15 mouse cellular contexts compared by ENCODE assay signal in genomic region chr6:5825461-5825860, GRCm38 (mm10).
"Had no signal": no experiment of that assay in that cellular context is flagged by ENCODE, and none has a peak within 500 bp of the region (broad histone marks: within the 10 kb centered on the region; RNA-seq: fewer than 3 reads in every experiment).

No protein-coding gene starts in this region.

- H3K4me1 ChIP-seq: liver, embryonic 12.5 days; megakaryocyte, embryonic 14.5 days; midbrain, embryonic 15.5 days; neural tube, embryonic 12.5 days; stomach, embryonic 15.5 days had no signal

- H3K27me3 ChIP-seq: liver, embryonic 12.5 days; megakaryocyte, embryonic 14.5 days; midbrain, embryonic 15.5 days; neural tube, embryonic 12.5 days; stomach, embryonic 15.5 days had no signal

- H3K9me3 ChIP-seq: liver, embryonic 12.5 days; midbrain, embryonic 15.5 days; neural tube, embryonic 12.5 days; stomach, embryonic 15.5 days had no signal

- ATAC-seq: liver, embryonic 12.5 days; midbrain, embryonic 15.5 days had no signal

- DNase-seq: kidney, adult 9 months; kidney, postnatal 10 days; kidney, postnatal 4 days; left cerebral cortex, postnatal 4 days; lung, embryonic 14.5 days; lung, postnatal 10 days; thymus, adult 2 months; thymus, postnatal 25 days had no signal

- H3K4me2 ChIP-seq: liver, embryonic 12.5 days; lung, embryonic 14.5 days; midbrain, embryonic 11.5 days; midbrain, embryonic 15.5 days; neural tube, embryonic 12.5 days; stomach, embryonic 15.5 days had no signal

- H3K27ac ChIP-seq: liver, embryonic 12.5 days; macrophage; midbrain, embryonic 15.5 days; neural tube, embryonic 12.5 days; stomach, embryonic 15.5 days had no signal

- H3K9ac ChIP-seq: liver, embryonic 12.5 days; lung, embryonic 14.5 days; midbrain, embryonic 15.5 days; neural tube, embryonic 12.5 days; stomach, embryonic 15.5 days had no signal

- H3K36me3 ChIP-seq: liver, embryonic 12.5 days; midbrain, embryonic 15.5 days; neural tube, embryonic 12.5 days; stomach, embryonic 15.5 days had no signal

- H3K4me3 ChIP-seq: liver, embryonic 12.5 days; megakaryocyte, embryonic 14.5 days; midbrain, embryonic 15.5 days; neural tube, embryonic 12.5 days; stomach, embryonic 15.5 days had no signal
